Mouse (Mus musculus) lung, postnatal 14 days (tissue): ENCODE data around the gene Nek10.
"Not testable (repeated sequence)": the region's sequence is repeated elsewhere in the genome, so short reads cannot be mapped to it uniquely, and the experiment has no call there.

Source experiments
- DNase-seq: peaks from one replicate; pipeline ENCODE4 v3.0.0; 2021

Gene Nek10

GRCm38 (mm10) chr14:14991642-14992041 lies 188.4 kb downstream of the Nek10 start:
- DNase-seq, result no peak

DNA sequence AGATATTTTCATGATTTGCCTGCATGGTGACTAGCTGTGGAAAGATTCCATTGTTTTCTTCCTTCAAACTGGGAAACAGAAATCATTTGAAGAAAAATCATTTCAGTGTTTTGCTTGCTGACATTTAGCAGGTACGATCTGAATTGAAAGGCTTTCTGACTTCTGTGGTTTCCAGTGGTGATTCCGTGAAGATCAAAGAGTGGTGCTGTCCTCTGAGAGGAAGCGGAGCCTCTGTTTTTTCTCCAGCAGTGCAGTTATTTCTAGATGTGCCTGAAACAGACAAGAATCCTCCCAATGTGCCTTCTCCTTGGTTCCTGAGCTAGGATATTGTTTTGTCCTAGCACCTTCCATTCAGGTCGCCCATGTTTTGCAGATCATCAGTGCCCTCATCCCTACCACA lies 208.2 kb downstream of the Nek10 start:
- no peak for DNase-seq

DNA sequence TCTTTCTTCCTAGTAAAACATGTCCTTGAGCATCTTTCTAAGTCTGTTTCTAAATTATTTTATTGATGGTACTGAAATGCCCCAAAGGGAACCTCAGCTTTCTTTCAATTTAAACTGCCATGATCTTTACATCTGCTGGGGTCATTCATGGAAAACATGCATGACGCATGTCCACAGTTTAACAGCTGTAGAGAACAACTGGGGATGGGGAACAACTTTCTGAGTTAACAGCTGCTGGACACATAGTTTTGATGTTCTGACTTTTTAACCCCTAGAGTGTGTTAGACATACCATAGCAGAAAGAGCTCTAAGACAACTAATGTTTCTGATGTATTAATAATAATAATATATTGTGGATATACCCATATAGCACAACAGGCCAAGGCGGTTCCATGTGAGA lies 211.6 kb downstream of the Nek10 start:
- no peak for DNase-seq

- not testable (repeated sequence) for DNase-seq
These were observed 227.4 kb downstream of the Nek10 start for GRCm38 (mm10) chr14:15030626-15031025.

DNA sequence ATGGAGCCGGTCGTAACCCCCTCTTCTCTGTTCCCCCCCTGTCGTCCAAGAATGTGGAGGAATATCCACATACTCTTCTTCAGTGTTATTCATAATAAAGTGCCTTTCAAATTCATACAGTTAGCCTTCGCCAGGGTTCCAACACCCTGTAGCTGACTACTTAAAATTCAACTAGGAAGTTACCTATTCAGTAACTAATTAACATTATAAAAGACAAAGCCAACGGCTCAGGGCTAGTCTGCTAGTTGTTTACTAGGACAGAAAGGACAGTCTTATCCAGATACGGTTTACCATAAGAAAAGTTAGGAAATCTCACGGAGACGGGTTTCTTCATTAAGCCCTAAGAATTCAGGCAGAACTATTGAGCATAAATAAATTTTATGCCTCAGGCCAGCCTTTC lies 231.4 kb downstream of the Nek10 start:
- not testable (repeated sequence) for DNase-seq

DNA sequence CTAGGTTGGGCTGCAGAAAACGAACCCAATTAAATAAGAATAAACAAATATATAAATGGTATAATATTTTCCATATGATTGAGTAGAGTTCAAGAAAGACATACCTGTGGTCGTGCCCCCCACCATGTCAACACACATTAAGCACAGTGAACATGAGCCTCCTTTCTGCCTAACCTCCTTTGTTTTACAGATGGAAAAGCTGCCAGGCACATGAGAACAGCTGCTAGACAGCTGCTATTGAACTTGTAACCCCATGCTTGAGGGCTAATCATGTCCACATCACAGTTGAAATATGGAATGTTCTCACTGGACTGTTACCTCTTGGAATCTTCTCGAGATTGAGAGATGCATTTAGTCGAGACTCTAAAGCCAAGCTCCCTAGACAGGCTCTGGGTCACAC lies 245.0 kb downstream of the Nek10 start:
- no peak for DNase-seq

DNA sequence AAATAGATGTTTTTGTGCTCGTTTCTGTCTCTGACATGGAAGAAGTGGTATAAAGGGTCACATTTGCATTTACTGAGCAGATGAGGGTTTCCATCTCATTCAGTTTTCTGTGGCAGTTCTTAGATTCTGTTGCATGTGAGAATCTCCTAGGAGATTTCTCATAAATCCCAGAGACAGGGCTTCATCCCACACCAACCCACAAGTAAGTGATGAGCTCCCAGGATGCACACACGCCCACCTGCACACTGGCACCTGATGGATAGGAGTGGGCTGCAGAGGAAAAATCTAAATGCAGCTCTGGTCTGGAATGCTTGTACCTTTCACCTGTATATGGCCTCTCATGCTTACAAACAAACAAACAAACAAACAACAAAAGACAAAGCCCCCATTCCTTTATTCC lies 258.3 kb downstream of the Nek10 start:
- DNase-seq, result no peak
